Mouse (Mus musculus): ENCODE results near the gene Rrp1b. TPM values are rescaled to one million over a fixed set of nuclear protein-coding genes. Genes with fewer than 3 reads are reported as not detected.
A peak's percentile ranks its signal among the peaks of the same experiment; 100 is the strongest.

Gene Rrp1b
- polyA plus RNA-seq, 1 experiment from 2014 or later, result 50.8 TPM

DNA sequence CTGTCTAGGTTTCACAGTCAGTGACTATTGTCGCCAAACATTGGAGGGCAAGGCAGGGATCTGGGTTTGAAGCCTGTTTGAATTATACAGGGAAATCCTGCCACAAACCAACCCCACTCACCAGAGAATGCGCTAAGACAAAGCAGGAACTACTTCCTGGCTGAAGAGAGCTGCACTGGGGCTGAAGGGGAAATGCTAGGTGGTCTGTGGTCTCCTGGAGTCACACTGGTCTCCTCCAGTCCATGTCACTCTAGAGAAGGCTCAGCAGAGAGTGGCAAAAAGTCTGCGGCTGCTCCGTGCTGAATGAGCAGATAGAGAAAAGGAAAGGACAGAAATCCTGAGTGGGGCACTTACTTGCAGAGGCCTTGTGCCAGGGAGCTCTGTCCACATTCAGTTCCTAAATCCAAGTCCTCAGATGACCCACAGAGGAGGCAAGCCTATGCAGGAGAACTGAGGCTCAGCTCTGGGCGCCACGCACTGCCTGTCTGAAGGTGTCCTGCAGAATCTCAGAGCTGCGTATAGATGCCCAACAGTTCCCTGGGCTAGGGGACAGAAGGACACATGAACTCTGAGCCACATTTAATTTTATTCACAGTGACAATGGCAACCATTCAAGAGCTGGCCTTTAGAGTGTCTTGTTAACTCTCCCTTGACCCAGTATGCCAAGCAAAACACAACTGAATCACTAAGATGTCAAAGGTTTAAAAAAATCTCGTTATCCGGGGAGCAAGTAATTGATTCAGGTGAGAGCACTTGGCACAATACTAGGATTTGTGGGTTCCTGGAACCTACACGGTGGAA is 75.3 kb downstream of the Rrp1b start:
- 72% methylated on average over 10 of the region's 10 CpGs for WGBS
- no peaks in the 10 kb centered on the region for H3K9me3 ChIP-seq
- H3K4me1 ChIP-seq, result peaks cover 15% of the 10 kb centered on the region
- peak overlapping the region; percentile 26; the same call in 1 of the 2 replicates for H3K27ac ChIP-seq
- ATAC-seq (ENCODE audit: insufficient read depth, low FRiP score, low read depth), result no peak
- H3K9ac ChIP-seq, result no peak overlapping the region
- no peak overlapping the region for H3K4me3 ChIP-seq (replicated peaks)
- no peak overlapping the region for H3K4me2 ChIP-seq
- 0 out of 2 replicates have a peak, but pooled peaks cover 5% of the 10 kb centered on the region for H3K27me3 ChIP-seq (replicated peaks)
- H3K36me3 ChIP-seq, result no peaks in the 10 kb centered on the region

Other genes with a start within 250 kb of the Rrp1b start
- 19.6 and 21.8 TPM in 2 replicates for gene Sik1, start 180.3 kb upstream of the Rrp1b start, polyA plus RNA-seq (2015; fragmentation: Nextera tagmentation; extraction: Ambion mirVana)
- 0.48 and 0.50 TPM in 2 replicates for gene Hsf2bp, start 249 bp downstream of the Rrp1b start, polyA plus RNA-seq (2015; fragmentation: Nextera tagmentation; extraction: Ambion mirVana)
- gene Notch3, start 130.8 kb downstream of the Rrp1b start, polyA plus RNA-seq (2015; fragmentation: Nextera tagmentation; extraction: Ambion mirVana), result 13.1 and 14.2 TPM in 2 replicates
- gene Ephx3, start 153.4 kb downstream of the Rrp1b start, polyA plus RNA-seq (2015; fragmentation: Nextera tagmentation; extraction: Ambion mirVana), result 1.5 and 5.0 TPM in 2 replicates
- gene Brd4, start 248.6 kb downstream of the Rrp1b start, polyA plus RNA-seq (2015; fragmentation: Nextera tagmentation; extraction: Ambion mirVana), result 68.8 and 79.5 TPM in 2 replicates